Mouse (Mus musculus): ENCODE data around the gene Trip11. TPM values are rescaled to one million over a fixed set of nuclear protein-coding genes. Genes with fewer than 3 reads are reported as not detected.

Trip11 gene
- polyA plus RNA-seq, 1 experiment from 2014 or later = 16.7 TPM

- WGBS = 94% methylated on average over 3 of the region's 3 CpGs
- DNase-seq (ENCODE audit: low spot score) (no peak), ATAC-seq (replicated peaks; ENCODE audit: low FRiP score) (no peak)
- Histone ChIP-seq H3K4me2 (ENCODE audit: low read depth, low read length, severe bottlenecking) (no peak overlapping the region), H3K27me3 (ENCODE audit: control insufficient read depth, insufficient read depth, low read length) (no peaks in the 10 kb centered on the region), H3K4me3 (ENCODE audit: low read depth, low read length) (no peak overlapping the region), H3K9me3 (ENCODE audit: control insufficient read depth, low read length) (no peaks in the 10 kb centered on the region), H3K27ac (ENCODE audit: low read depth, low read length) (no peak overlapping the region), H3K9ac (ENCODE audit: low read length) (no peak overlapping the region), H3K4me1 (replicated peaks; ENCODE audit: control insufficient read depth, insufficient read depth, low read length) (no peaks in the 10 kb centered on the region), H3K36me3 (ENCODE audit: control insufficient read depth, insufficient read depth, low read length) (no peaks in the 10 kb centered on the region; the same call in 1 of the 2 replicates)
Measured at GRCm38 (mm10) chr12:101889351-101889750, 23.7 kb downstream of the Trip11 start.

DNA sequence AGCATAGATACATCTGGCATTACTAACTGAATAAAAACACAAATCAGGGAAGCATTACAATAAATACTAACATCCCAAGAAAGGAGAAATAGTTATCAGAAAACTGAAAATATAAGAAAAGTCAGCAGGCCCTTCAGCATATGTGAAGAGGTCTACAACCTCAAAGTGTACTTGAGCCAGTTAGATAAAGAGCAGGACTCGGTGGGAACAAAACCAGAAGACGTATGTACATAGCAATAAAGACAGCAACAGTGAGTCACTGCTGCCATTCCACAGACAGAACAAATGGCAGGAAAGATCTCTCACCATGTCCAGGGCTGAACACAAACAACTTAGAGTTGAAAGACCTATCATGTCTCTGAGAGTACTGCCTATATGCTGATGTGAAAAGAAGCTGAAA lies 24.8 kb downstream of the Trip11 start:
- Histone ChIP-seq H3K9ac (ENCODE audit: low read length) (no peak overlapping the region), H3K4me2 (ENCODE audit: low read depth, low read length, severe bottlenecking) (no peak overlapping the region), H3K36me3 (ENCODE audit: control insufficient read depth, insufficient read depth, low read length) (peaks cover 5% of the 10 kb centered on the region), H3K27ac (ENCODE audit: low read depth, low read length) (no peak overlapping the region), H3K4me1 (replicated peaks; ENCODE audit: control insufficient read depth, insufficient read depth, low read length) (no peaks in the 10 kb centered on the region), H3K27me3 (ENCODE audit: control insufficient read depth, insufficient read depth, low read length) (no peaks in the 10 kb centered on the region), H3K9me3 (ENCODE audit: control insufficient read depth, low read length) (no peaks in the 10 kb centered on the region), H3K4me3 (ENCODE audit: low read depth, low read length) (no peak overlapping the region)
- ATAC-seq (replicated peaks; ENCODE audit: low FRiP score) (no peak), DNase-seq (ENCODE audit: low spot score) (no peak)
- WGBS = 94% methylated on average over 2 of the region's 2 CpGs

DNA sequence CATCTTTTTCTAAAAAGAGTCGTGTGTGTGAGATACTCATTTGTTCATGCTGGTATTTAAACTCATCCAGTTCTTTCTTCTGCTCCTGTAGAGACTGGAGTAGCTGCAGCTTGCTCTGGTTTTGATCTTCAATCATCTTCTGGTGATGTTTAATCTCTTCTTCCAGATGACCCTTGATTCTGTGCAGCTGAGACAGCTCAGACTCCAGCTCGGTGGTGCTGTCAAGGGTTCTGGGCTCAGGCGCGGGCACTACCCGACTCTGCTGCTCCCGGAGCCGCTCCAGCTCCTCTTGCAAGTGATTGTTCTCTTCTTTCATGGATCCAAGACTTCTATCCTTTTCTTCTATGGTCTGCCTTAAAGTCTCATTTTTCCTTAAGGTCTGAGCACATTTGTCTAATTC lies 28.1 kb downstream of the Trip11 start:
- 94% methylated on average over 7 of the region's 7 CpGs for WGBS
- no peak overlapping the region for H3K27ac ChIP-seq (ENCODE audit: low read depth, low read length)
- DNase-seq (ENCODE audit: low spot score) = no peak
- H3K4me3 ChIP-seq (ENCODE audit: low read depth, low read length) = no peak overlapping the region
- H3K36me3 ChIP-seq (ENCODE audit: control insufficient read depth, insufficient read depth, low read length) = peaks cover 5% of the 10 kb centered on the region
- H3K4me1 ChIP-seq (replicated peaks; ENCODE audit: control insufficient read depth, insufficient read depth, low read length) = no peaks in the 10 kb centered on the region
- no peak overlapping the region for H3K4me2 ChIP-seq (ENCODE audit: low read depth, low read length, severe bottlenecking)
- H3K9ac ChIP-seq (ENCODE audit: low read length) = no peak overlapping the region
- no peak for ATAC-seq (replicated peaks; ENCODE audit: low FRiP score)
- H3K9me3 ChIP-seq (ENCODE audit: control insufficient read depth, low read length) = no peaks in the 10 kb centered on the region
- no peaks in the 10 kb centered on the region for H3K27me3 ChIP-seq (ENCODE audit: control insufficient read depth, insufficient read depth, low read length)

DNA sequence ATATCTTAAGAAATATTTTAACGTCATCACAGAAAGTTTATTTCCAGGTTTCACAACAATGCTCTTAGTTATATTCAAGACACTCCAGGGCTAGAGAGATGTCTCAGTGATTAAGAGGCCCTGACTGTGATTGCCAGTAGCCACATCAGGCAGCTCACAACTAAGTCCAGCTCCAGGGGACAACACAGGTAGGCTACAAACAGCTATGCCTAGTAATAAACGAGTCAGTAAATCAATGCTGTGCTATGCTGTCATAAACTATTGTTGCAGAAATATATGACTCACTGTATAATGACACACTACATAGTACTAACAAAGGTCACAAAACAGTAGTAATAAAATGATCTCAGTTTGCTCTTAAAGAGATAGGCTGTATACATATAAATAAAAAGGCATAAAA lies 36.7 kb downstream of the Trip11 start:
- DNase-seq (ENCODE audit: low spot score) (no peak), ATAC-seq (replicated peaks; ENCODE audit: low FRiP score) (no peak)
- H3K4me1 ChIP-seq (replicated peaks; ENCODE audit: control insufficient read depth, insufficient read depth, low read length) = no peaks in the 10 kb centered on the region
- no peaks in the 10 kb centered on the region; the same call in 1 of the 2 replicates for H3K36me3 ChIP-seq (ENCODE audit: control insufficient read depth, insufficient read depth, low read length)
- no peaks in the 10 kb centered on the region for H3K27me3 ChIP-seq (ENCODE audit: control insufficient read depth, insufficient read depth, low read length)
- H3K9me3 ChIP-seq (ENCODE audit: control insufficient read depth, low read length) = no peaks in the 10 kb centered on the region
- H3K4me3 ChIP-seq (ENCODE audit: low read depth, low read length) = no peak overlapping the region
- no peak overlapping the region for H3K9ac ChIP-seq (ENCODE audit: low read length)
- H3K4me2 ChIP-seq (ENCODE audit: low read depth, low read length, severe bottlenecking) = no peak overlapping the region
- WGBS = 92% methylated on average over 2 of the region's 2 CpGs
- H3K27ac ChIP-seq (ENCODE audit: low read depth, low read length) = no peak overlapping the region

DNA sequence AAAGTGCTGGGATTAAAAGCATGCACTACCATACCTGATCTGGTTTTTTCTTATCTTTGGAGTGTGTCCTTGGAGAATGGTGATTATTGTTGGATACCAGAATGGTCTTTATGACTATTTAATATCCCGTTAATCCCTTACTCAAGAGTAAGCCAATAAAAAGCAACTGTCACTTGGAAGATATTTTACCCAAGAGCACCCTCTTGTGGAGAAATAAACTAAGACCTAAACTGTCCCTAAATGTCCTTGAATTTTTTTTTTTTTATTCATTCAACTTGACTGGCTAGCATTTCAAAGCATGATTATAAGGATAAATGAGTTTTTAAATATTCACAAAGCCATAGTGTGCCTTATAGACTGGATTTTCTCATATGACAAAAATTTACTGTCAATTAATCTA lies 38.0 kb downstream of the Trip11 start:
- H3K27me3 ChIP-seq (ENCODE audit: control insufficient read depth, insufficient read depth, low read length) = no peaks in the 10 kb centered on the region
- no peaks in the 10 kb centered on the region for H3K4me1 ChIP-seq (replicated peaks; ENCODE audit: control insufficient read depth, insufficient read depth, low read length)
- DNase-seq (ENCODE audit: low spot score) (no peak), ATAC-seq (replicated peaks; ENCODE audit: low FRiP score) (no peak)
- H3K9me3 ChIP-seq (ENCODE audit: control insufficient read depth, low read length) = no peaks in the 10 kb centered on the region
- no peak overlapping the region for H3K4me3 ChIP-seq (ENCODE audit: low read depth, low read length)
- WGBS = 78% methylated on average over 1 of the region's 1 CpGs
- no peak overlapping the region for H3K27ac ChIP-seq (ENCODE audit: low read depth, low read length)
- H3K4me2 ChIP-seq (ENCODE audit: low read depth, low read length, severe bottlenecking) = no peak overlapping the region
- H3K36me3 ChIP-seq (ENCODE audit: control insufficient read depth, insufficient read depth, low read length) = no peaks in the 10 kb centered on the region; the same call in 1 of the 2 replicates
- no peak overlapping the region for H3K9ac ChIP-seq (ENCODE audit: low read length)

DNA sequence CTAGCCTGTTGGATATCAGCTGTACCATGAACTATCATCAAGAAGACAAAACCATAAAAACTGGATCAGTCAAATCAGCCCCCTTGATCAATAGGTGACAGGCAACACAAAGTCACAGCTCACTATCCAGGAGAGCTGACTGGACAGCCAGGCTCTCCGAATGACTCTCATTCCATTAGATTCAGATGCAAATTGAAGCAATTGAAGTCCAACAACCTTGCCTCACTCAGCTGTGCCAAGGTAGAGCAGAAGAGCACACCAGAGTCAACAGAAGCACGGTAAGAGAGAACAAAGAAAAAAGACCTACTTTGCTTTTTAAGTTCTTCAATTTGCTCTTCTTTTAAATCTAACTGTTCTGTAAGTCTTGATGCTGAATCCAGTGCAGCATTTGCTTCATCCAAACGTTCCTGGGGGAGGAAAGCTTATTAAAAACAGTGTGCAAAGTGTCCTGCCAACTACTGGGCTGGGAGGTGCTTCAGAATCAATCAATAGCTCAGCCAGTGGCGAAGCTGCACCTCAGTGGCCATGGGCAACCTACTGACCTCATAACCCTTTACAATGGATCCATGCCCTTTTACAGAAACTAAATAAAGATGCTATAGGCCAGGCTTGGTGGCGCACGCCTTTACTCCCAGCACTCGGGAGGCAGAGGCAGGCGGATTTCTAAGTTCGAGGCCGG lies 50.6 kb downstream of the Trip11 start:
- DNase-seq (ENCODE audit: low spot score) = no peak
- Histone ChIP-seq H3K4me1 (replicated peaks; ENCODE audit: control insufficient read depth, insufficient read depth, low read length) (no peaks in the 10 kb centered on the region), H3K9me3 (ENCODE audit: control insufficient read depth, low read length) (no peaks in the 10 kb centered on the region), H3K4me2 (ENCODE audit: low read depth, low read length, severe bottlenecking) (no peak overlapping the region), H3K9ac (ENCODE audit: low read length) (no peak overlapping the region), H3K27me3 (ENCODE audit: control insufficient read depth, insufficient read depth, low read length) (no peaks in the 10 kb centered on the region), H3K4me3 (ENCODE audit: low read depth, low read length) (no peak overlapping the region), H3K27ac (ENCODE audit: low read depth, low read length) (no peak overlapping the region), H3K36me3 (ENCODE audit: control insufficient read depth, insufficient read depth, low read length) (peaks cover 3% of the 10 kb centered on the region; the same call in 1 of the 2 replicates)
- no peak for ATAC-seq (replicated peaks; ENCODE audit: low FRiP score)
- 90% methylated on average over 10 of the region's 10 CpGs for WGBS

DNA sequence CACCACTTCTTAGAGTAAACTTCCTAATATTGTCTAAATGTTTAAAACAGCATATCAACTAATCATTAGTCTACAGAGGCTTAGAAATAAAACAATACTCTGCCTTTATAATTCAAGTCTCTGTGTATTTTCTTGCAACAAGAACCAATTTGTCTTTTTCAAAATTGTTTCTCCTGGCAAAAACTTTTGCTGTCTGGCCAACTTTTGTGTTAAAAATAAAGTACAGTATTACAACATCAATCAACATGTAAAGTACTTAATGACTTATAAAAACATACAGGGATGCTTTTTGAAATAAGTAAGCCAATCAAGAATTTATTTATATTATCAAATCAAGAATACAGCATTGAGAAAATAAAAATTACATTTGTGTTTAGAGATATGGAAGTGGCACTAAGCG lies 52.8 kb downstream of the Trip11 start:
- H3K9ac ChIP-seq (ENCODE audit: low read length) = no peak overlapping the region
- H3K4me3 ChIP-seq (ENCODE audit: low read depth, low read length) = no peak overlapping the region
- no peak overlapping the region for H3K4me2 ChIP-seq (ENCODE audit: low read depth, low read length, severe bottlenecking)
- no peaks in the 10 kb centered on the region for H3K36me3 ChIP-seq (ENCODE audit: control insufficient read depth, insufficient read depth, low read length)
- H3K9me3 ChIP-seq (ENCODE audit: control insufficient read depth, low read length) = no peaks in the 10 kb centered on the region
- H3K27me3 ChIP-seq (ENCODE audit: control insufficient read depth, insufficient read depth, low read length) = no peaks in the 10 kb centered on the region
- 95% methylated on average over 1 of the region's 1 CpGs for WGBS
- no peak overlapping the region for H3K27ac ChIP-seq (ENCODE audit: low read depth, low read length)
- no peak for ATAC-seq (replicated peaks; ENCODE audit: low FRiP score)
- no peaks in the 10 kb centered on the region for H3K4me1 ChIP-seq (replicated peaks; ENCODE audit: control insufficient read depth, insufficient read depth, low read length)
- DNase-seq (ENCODE audit: low spot score) = no peak

DNA sequence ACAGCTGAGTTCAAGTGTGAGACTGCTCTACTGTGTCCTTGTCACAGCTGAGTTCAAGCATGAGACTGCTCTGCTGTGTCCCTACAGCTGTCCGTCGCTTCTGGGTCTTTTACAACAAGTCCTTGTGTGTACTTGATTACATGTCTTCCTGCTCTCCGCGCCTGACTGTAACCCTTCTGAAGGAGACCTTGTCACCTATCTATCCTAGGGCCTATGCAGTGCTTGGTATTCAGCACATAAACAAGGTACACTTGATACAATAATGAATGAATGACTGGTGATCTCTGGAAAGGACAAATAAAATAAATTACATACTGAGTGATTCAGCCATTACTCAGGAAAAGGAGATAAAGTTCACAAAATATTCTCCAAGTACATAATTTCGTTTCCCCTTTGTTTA lies 55.1 kb downstream of the Trip11 start:
- no peak overlapping the region for H3K27ac ChIP-seq (ENCODE audit: low read depth, low read length)
- no peak overlapping the region for H3K4me2 ChIP-seq (ENCODE audit: low read depth, low read length, severe bottlenecking)
- no peaks in the 10 kb centered on the region for H3K27me3 ChIP-seq (ENCODE audit: control insufficient read depth, insufficient read depth, low read length)
- WGBS = 96% methylated on average over 5 of the region's 5 CpGs
- no peak overlapping the region for H3K4me3 ChIP-seq (ENCODE audit: low read depth, low read length)
- no peak overlapping the region for H3K9ac ChIP-seq (ENCODE audit: low read length)
- H3K4me1 ChIP-seq (replicated peaks; ENCODE audit: control insufficient read depth, insufficient read depth, low read length) = no peaks in the 10 kb centered on the region
- H3K36me3 ChIP-seq (ENCODE audit: control insufficient read depth, insufficient read depth, low read length) = no peaks in the 10 kb centered on the region
- DNase-seq (ENCODE audit: low spot score) (no peak), ATAC-seq (replicated peaks; ENCODE audit: low FRiP score) (no peak)
- no peaks in the 10 kb centered on the region for H3K9me3 ChIP-seq (ENCODE audit: control insufficient read depth, low read length)

- Histone ChIP-seq H3K4me3 (ENCODE audit: low read depth, low read length) (no peak overlapping the region), H3K36me3 (ENCODE audit: control insufficient read depth, insufficient read depth, low read length) (no peaks in the 10 kb centered on the region), H3K27ac (ENCODE audit: low read depth, low read length) (no peak overlapping the region), H3K4me1 (replicated peaks; ENCODE audit: control insufficient read depth, insufficient read depth, low read length) (no peaks in the 10 kb centered on the region), H3K9ac (ENCODE audit: low read length) (no peak overlapping the region), H3K4me2 (ENCODE audit: low read depth, low read length, severe bottlenecking) (no peak overlapping the region), H3K27me3 (ENCODE audit: control insufficient read depth, insufficient read depth, low read length) (no peaks in the 10 kb centered on the region), H3K9me3 (ENCODE audit: control insufficient read depth, low read length) (no peaks in the 10 kb centered on the region)
- WGBS = 97% methylated on average over 11 of the region's 11 CpGs
- ATAC-seq (replicated peaks; ENCODE audit: low FRiP score) (no peak), DNase-seq (ENCODE audit: low spot score) (no peak)
Measured at GRCm38 (mm10) chr12:101854336-101854735, 58.7 kb downstream of the Trip11 start.

All from forebrain, embryonic 11.5 days (tissue).